Mouse (Mus musculus): ENCODE measurements around the gene St3gal5.

GRCm38 (mm10) chr6:72114902-72115301, 17.5 kb downstream of the St3gal5 start:
- TF ChIP-seq SIN3A (IDR thresholded peaks at IDR 0.05; ENCODE audit: low read length) (no peak), MAZ (IDR thresholded peaks at IDR 0.05; ENCODE audit: low read depth, low read length) (no peak), ZKSCAN1 (IDR thresholded peaks at IDR 0.05; ENCODE audit: low read depth, low read length) (no peak), TBP (IDR thresholded peaks at IDR 0.05; ENCODE audit: low read depth, low read length) (no peak), HCFC1 (IDR thresholded peaks at IDR 0.05; ENCODE audit: low read depth, low read length) (no peak), CTCF (IDR thresholded peaks at IDR 0.05 in 2 of 3, conservative IDR thresholded peaks at IDR 0.05 in 1 of 3; ENCODE audit: control insufficient read depth in 1 of 3, insufficient read depth in 1 of 3, low read depth in 2 of 3, low read length in 3 of 3, poor library complexity in 1 of 3, severe bottlenecking in 1 of 3) (no peak), E2F4 (IDR thresholded peaks at IDR 0.05; ENCODE audit: borderline replicate concordance, low read depth, low read length) (no peak), ZC3H11A (IDR thresholded peaks at IDR 0.05; ENCODE audit: low read depth, low read length) (no peak), KAT2A (conservative IDR thresholded peaks at IDR 0.05; ENCODE audit: low read depth, low read length) (no peak)
